Mouse (Mus musculus) embryonic stem cell, embryonic (primary cell): ENCODE data around the gene Sh3bp2.

Experiments used
- CTCF ChIA-PET, 4 experiments: fragments of 300-600 bp in 2 of 4; fragments of 350-600 bp in 2 of 4; sonication (Branson Sonifier 250); formaldehyde crosslinking; loops; one replicate each; lab custom pipeline; 2022; ENCODE audit warnings: inconsistent platforms in 2 of 4; lab: Charles Lee
- POLR2A ChIA-PET, 4 experiments: fragments of 300-600 bp in 2 of 4; fragments of 350-600 bp in 2 of 4; sonication (Branson Sonifier 250); formaldehyde crosslinking; loops; one replicate each; lab custom pipeline; 2022; ENCODE audit warnings: antibody characterized with exemption in 4 of 4, inconsistent platforms in 1 of 4; lab: Charles Lee

The Sh3bp2 gene

GRCm38 (mm10) chr5:34515096-34515495 is 10.5 kb upstream of the Sh3bp2 start:
- ChIA-PET POLR2A (interaction anchor here (0.6 to 4.2 kb wide), 14 partner anchors 10 to 188 kb away, joined by 3 to 80 read pairs (median 10); partner anchors contain the start of genes Grk4 (in 2 of the 4), Nop14 (in 2 of the 4), Add1 (in 1 of the 4) and Fam193a (in 1 of the 4)), CTCF (interaction anchor here in 3 of 4 experiments (0.6 to 2.6 kb wide), 9 partner anchors 9 to 145 kb away, joined by 4 to 26 read pairs (median 11); partner anchors contain the start of genes Grk4 (in 1 of the 3), Mfsd10 (in 1 of the 3) and Nop14 (in 1 of the 3))

GRCm38 (mm10) chr5:34517913-34518312 is 7.7 kb upstream of the Sh3bp2 start:
- ChIA-PET CTCF (interaction anchor here in 2 of 4 experiments (0.6 to 0.7 kb wide), 3 partner anchors 11 to 362 kb away, joined by 4 to 10 read pairs (median 10); no protein-coding TSS in a partner anchor), POLR2A (interaction anchor here in 2 of 4 experiments (0.9 to 3.5 kb wide), 3 partner anchors 21 to 142 kb away, joined by 3 to 16 read pairs (median 5); partner anchors contain the start of genes Grk4 (in 1 of the 2), Mfsd10 (in 1 of the 2) and Nop14 (in 1 of the 2))

GRCm38 (mm10) chr5:34519389-34519910 is 6.2 kb upstream of the Sh3bp2 start:
- ChIA-PET POLR2A (interaction anchor here in 2 of 4 experiments (0.6 to 3.5 kb wide), 6 partner anchors 24 to 140 kb away, joined by 3 to 16 read pairs (median 5); partner anchors contain the start of genes Grk4 (in 2 of the 2), Mfsd10 (in 2 of the 2), Nop14 (in 2 of the 2) and Add1 (in 1 of the 2)), CTCF (interaction anchor here in 2 of 4 experiments (0.7 to 2.1 kb wide), 5 partner anchors 19 to 140 kb away, joined by 3 to 9 read pairs (median 3); partner anchors contain the start of genes Grk4 (in 1 of the 2) and Nop14 (in 1 of the 2))

GRCm38 (mm10) chr5:34520458-34521209 is 5.0 kb upstream of the Sh3bp2 start:
- POLR2A ChIA-PET = interaction anchor here in 2 of 4 experiments (0.7 to 1.5 kb wide), 6 partner anchors 10 to 1266 kb away, joined by 3 read pairs; partner anchors contain the start of genes Grk4 (in 1 of the 2), Nop14 (in 1 of the 2) and Slbp (in 1 of the 2)
- CTCF ChIA-PET = interaction anchor here in 2 of 4 experiments (0.9 to 2.1 kb wide), 2 partner anchors 122 to 230 kb away, joined by 3 to 9 read pairs; no protein-coding TSS in a partner anchor

GRCm38 (mm10) chr5:34521337-34521736 is 4.3 kb upstream of the Sh3bp2 start:
- POLR2A ChIA-PET = interaction anchor here in 2 of 4 experiments (0.6 to 1.5 kb wide), 9 partner anchors 11 to 1265 kb away, joined by 3 to 4 read pairs (median 3); partner anchors contain the start of genes Grk4 (in 1 of the 2), Nop14 (in 1 of the 2), Rnf4 (in 1 of the 2) and Slbp (in 1 of the 2)
- CTCF ChIA-PET = interaction anchor here in 2 of 4 experiments (0.9 to 1.0 kb wide), 2 partner anchors 115 to 230 kb away, joined by 3 read pairs; partner anchors contain the start of gene Mfsd10 (in 1 of the 2)

GRCm38 (mm10) chr5:34523958-34524485 is 1.6 kb upstream of the Sh3bp2 start:
- POLR2A ChIA-PET = interaction anchor here in 3 of 4 experiments (0.5 to 2.0 kb wide), 7 partner anchors 10 to 206 kb away, joined by 3 to 7 read pairs (median 5); partner anchors contain the start of genes Tnip2 (in 3 of the 3), Grk4 (in 2 of the 3) and Nop14 (in 2 of the 3)
- CTCF ChIA-PET = interaction anchor here in 2 of 4 experiments (0.5 to 1.7 kb wide), 5 partner anchors 10 to 123 kb away, joined by 3 to 12 read pairs (median 5); partner anchors contain the start of genes Add1 (in 1 of the 2) and Tnip2 (in 1 of the 2)

GRCm38 (mm10) chr5:34524511-34524910 is 1.1 kb upstream of the Sh3bp2 start:
- CTCF ChIA-PET = interaction anchor here in 2 of 4 experiments (0.9 to 1.7 kb wide), 4 partner anchors 10 to 123 kb away, joined by 3 to 12 read pairs (median 6); partner anchors contain the start of gene Tnip2 (in 1 of the 2)
- POLR2A ChIA-PET = interaction anchor here in 3 of 4 experiments (0.5 to 2.5 kb wide), 6 partner anchors 10 to 136 kb away, joined by 4 to 11 read pairs (median 5); partner anchors contain the start of genes Grk4 (in 2 of the 3), Nop14 (in 2 of the 3), Tnip2 (in 2 of the 3) and Mfsd10 (in 1 of the 3)

- CTCF ChIA-PET = interaction anchor here in 3 of 4 experiments (0.6 to 2.1 kb wide), 4 partner anchors 12 to 119 kb away, joined by 3 to 12 read pairs (median 6); partner anchors contain the start of gene Mfsd10 (in 1 of the 3)
- POLR2A ChIA-PET = interaction anchor here in 2 of 4 experiments (0.9 to 2.5 kb wide), 9 partner anchors 10 to 190 kb away, joined by 3 to 18 read pairs (median 5); partner anchors contain the start of genes Tnip2 (in 2 of the 2), Grk4 (in 1 of the 2), Mfsd10 (in 1 of the 2) and Nop14 (in 1 of the 2)
Measured at GRCm38 (mm10) chr5:34526477-34526775, 788 bp downstream of the Sh3bp2 start.

- CTCF ChIA-PET = no interaction called here
- POLR2A ChIA-PET = interaction anchor here in 2 of 4 experiments (1.7 to 2.2 kb wide), 2 partner anchors 14 to 109 kb away, joined by 5 to 9 read pairs; partner anchors contain the start of genes Mfsd10 (in 1 of the 2) and Tnip2 (in 1 of the 2)
Measured at GRCm38 (mm10) chr5:34527352-34527751, 1.7 kb downstream of the Sh3bp2 start.

GRCm38 (mm10) chr5:34528724-34529123 is 3.1 kb downstream of the Sh3bp2 start:
- POLR2A ChIA-PET = interaction anchor here (0.5 to 2.0 kb wide), 9 partner anchors 10 to 1671 kb away, joined by 3 to 8 read pairs (median 3); partner anchors contain the start of genes Grk4 (in 1 of the 4), Mfsd10 (in 1 of the 4) and Nop14 (in 1 of the 4)
- CTCF ChIA-PET = interaction anchor here in 3 of 4 experiments (0.6 to 1.3 kb wide), 3 partner anchors 10 to 11 kb away, joined by 3 to 4 read pairs (median 3); no protein-coding TSS in a partner anchor

GRCm38 (mm10) chr5:34530116-34530515 is 4.5 kb downstream of the Sh3bp2 start:
- ChIA-PET POLR2A (interaction anchor here in 3 of 4 experiments (0.9 to 1.1 kb wide), 4 partner anchors 16 to 73 kb away, joined by 3 to 4 read pairs (median 4); partner anchors contain the start of genes Tnip2 (in 2 of the 3) and Add1 (in 1 of the 3)), CTCF (interaction anchor here in 1 of 4 experiments (0.6 to 1.3 kb wide), 2 partner anchors 8 to 323 kb away, joined by 3 read pairs; no protein-coding TSS in a partner anchor)

GRCm38 (mm10) chr5:34530687-34531086 is 5.0 kb downstream of the Sh3bp2 start:
- ChIA-PET POLR2A (interaction anchor here in 1 of 4 experiments (1.0 to 1.1 kb wide), 2 partner anchors 17 to 43 kb away, joined by 4 read pairs; partner anchors contain the start of genes Add1 and Tnip2), CTCF (interaction anchor here in 1 of 4 experiments (0.6 kb wide), 1 partner anchor 323 kb away, joined by 3 read pairs; no protein-coding TSS in a partner anchor)

GRCm38 (mm10) chr5:34533066-34533465 is 7.4 kb downstream of the Sh3bp2 start:
- CTCF ChIA-PET = interaction anchor here in 1 of 4 experiments (0.8 kb wide), 1 partner anchor 14 kb away, joined by 3 read pairs; no protein-coding TSS in a partner anchor
- POLR2A ChIA-PET = interaction anchor here in 1 of 4 experiments (1.6 kb wide), 1 partner anchor 127 kb away, joined by 4 read pairs; the partner anchor contains the start of genes Grk4 and Nop14

- ChIA-PET POLR2A (interaction anchor here in 1 of 4 experiments (1.6 kb wide), 1 partner anchor 126 kb away, joined by 4 read pairs; the partner anchor contains the start of genes Grk4 and Nop14), CTCF (interaction anchor here in 2 of 4 experiments (0.5 to 0.8 kb wide), 3 partner anchors 13 to 1180 kb away, joined by 3 to 4 read pairs (median 3); no protein-coding TSS in a partner anchor)
Measured at GRCm38 (mm10) chr5:34533820-34534219, 8.2 kb downstream of the Sh3bp2 start.

GRCm38 (mm10) chr5:34534776-34535581 is 9.3 kb downstream of the Sh3bp2 start:
- ChIA-PET POLR2A (interaction anchor here in 1 of 4 experiments (0.8 kb wide), 1 partner anchor 21 kb away, joined by 4 read pairs; the partner anchor contains the start of gene Tnip2), CTCF (interaction anchor here in 1 of 4 experiments (0.6 kb wide), 1 partner anchor 1297 kb away, joined by 3 read pairs; no protein-coding TSS in a partner anchor)
